Mouse (Mus musculus): ENCODE data around the gene Ccdc40.

DNA sequence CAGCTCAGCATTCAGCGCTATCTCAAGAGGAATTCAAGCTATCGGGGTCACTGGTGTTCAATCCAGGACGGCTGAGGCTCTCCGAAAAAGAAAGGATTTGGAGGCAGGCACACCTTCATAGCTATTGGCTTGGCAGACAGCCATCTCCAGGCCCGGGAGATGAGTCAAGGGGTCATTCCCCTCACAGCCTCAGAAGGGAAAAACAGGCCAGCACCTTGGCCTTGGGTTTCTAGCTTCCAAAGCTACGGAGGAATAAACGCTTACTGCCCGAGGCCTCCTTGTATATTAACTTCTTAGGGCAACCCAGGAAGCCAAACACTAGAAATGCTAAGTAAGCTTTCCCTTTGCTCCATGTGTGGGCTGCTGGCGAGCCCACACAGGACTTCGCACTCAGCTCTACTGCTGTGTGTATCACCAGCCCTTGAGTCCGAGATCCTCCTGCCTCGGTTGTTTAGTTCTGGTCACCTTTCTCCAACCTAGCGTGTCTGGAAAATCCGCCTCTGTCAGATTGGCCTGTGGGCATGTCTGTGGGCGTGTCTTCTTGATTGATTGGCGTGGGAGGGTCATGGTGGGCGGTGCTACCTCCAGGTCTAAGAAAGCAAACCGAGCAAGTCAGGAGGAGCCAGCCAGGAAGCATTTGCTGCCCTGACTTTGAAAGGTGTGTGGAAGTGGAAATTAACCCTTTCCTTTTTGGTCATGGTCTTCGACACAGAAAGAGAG lies 15.0 kb upstream of the Ccdc40 start:
- TF ChIP-seq CTCF (IDR thresholded peaks at IDR 0.05; ENCODE audit: low read depth, low read length) (no peak), POLR2A (IDR thresholded peaks at IDR 0.05; ENCODE audit: borderline replicate concordance, low read depth, low read length) (no peak)

All from bone marrow macrophage, adult 2 months (primary cell).